Mouse (Mus musculus) adrenal gland, postnatal 10 days (tissue): Measurements from ENCODE around the gene Rnf41. TPM values are rescaled to one million over a fixed set of nuclear protein-coding genes. Genes with fewer than 3 reads are reported as not detected.

Source experiments
- DNase-seq: peaks from one replicate; pipeline ENCODE4 v3.0.0; 2021; ENCODE audit warnings: mixed read lengths
- long read RNA-seq, 2 experiments: library from polyadenylated mRNA; stranded (forward); transcript quantifications; one replicate each; pipeline ENCODE4 v2.0.0; 2021
- total RNA-seq, 2 experiments: library from RNA; stranded (reverse); gene quantifications; 2 replicates each; pipeline ENCODE4 v1.2.3; 2021

Gene Rnf41
- total RNA-seq, result 10 to 100 TPM; 37.4 TPM
- long read RNA-seq, experiment 1, transcript Rnf41-201 (7 exons, 3,144 nt), result major isoform, 23 of 51 reads
- long read RNA-seq, experiment 1, partial matches to known transcripts, result 20 of 51 reads
- long read RNA-seq, experiment 1, other reads (novel, unspliced or antisense), result 8 of 51 reads
- long read RNA-seq, experiment 2, partial matches to known transcripts, result 7 of 13 reads
- long read RNA-seq, experiment 2, other reads (novel, unspliced or antisense), result 2 of 13 reads

GRCm38 (mm10) chr10:128411211-128412054 is at the start of gene Rnf41, which contains the start of gene Nabp2:
TSS of gene Rnf41 (plus strand) at chr10:128411657.
TSS of gene Nabp2 (minus strand) at chr10:128411492.
- DNase-seq, result peak; percentile 98

GRCm38 (mm10) chr10:128361836-128362235 is 49.6 kb upstream of the Rnf41 start:
- peak; percentile 55 for DNase-seq

- peak; percentile 66 for DNase-seq
These were observed 48.9 kb upstream of the Rnf41 start for GRCm38 (mm10) chr10:128362568-128362967.

DNA sequence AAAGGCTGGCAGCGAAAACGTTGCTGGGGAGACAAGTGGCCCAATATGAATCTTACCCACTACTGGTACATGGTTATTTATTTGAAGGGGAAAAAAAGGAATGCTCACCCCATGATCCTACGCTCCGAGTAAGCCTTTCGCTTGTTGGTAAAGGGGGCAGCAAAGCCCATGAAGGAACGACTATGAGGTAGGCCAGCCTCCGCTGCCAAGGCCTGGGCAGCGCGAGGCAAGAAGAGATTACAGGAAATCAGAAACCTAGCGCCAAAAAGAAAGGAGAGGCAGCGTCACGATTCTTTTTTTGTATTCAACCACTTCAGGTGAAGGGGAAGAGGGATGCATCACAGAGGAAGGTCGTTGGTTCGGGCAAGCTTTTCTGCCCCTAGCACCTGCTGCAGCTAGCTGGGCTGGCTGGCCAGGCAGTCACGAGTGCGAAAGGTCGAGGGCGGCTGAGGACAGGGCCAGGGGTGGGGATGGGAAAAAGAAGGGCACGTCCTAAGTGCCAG is 43.5 kb upstream of the Rnf41 start:
- no peak for DNase-seq

- DNase-seq, result peak; percentile 94
These were observed 42.8 kb upstream of the Rnf41 start, which contains the start of gene Coq10a for GRCm38 (mm10) chr10:128368402-128369217. TSS of gene Coq10a (minus strand) at chr10:128368997.

DNA sequence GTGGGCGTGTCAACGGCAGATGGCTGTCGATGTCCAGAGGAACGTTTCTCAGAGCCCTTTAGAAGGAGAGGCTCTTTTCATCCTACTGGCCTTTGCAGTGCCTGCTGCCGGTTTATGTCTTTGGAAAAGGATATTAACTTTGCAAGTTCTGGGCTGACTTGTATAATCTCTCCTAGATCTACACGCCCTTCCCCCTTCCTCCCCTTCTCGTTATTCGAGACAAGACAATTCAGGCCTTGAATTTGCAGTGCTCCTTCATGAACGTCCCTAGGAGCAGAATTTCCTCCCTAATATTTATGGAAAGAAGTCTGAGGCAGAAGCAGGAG is 42.3 kb upstream of the Rnf41 start:
- DNase-seq, result no peak

GRCm38 (mm10) chr10:128369599-128369998 is 41.9 kb upstream of the Rnf41 start:
- no peak for DNase-seq

- DNase-seq, result no peak
These were observed 41.4 kb upstream of the Rnf41 start for GRCm38 (mm10) chr10:128370021-128370420.

DNA sequence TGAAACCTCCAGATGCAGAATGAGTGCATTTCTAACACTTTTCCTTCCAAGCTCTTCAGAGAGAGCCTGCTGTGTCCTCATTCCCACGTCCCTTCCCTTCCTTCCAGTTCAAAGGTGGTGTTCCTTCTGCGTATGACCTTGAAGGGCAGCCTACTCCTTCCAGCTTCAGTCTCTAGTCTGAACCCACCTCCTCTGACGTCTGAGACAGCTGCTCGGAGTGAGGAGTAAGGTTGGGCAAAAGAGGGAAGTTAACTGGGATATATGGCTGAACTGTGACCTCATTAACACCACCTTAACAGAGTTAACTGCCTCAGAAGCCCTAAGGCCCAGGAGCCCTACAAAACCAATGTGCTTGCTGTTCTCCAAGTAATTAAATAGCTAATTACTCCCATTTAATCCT is 40.9 kb upstream of the Rnf41 start:
- no peak for DNase-seq

GRCm38 (mm10) chr10:128372142-128372541 is 39.3 kb upstream of the Rnf41 start:
- DNase-seq, result no peak

- no peak for DNase-seq
These were observed 38.3 kb upstream of the Rnf41 start for GRCm38 (mm10) chr10:128372989-128373748.

GRCm38 (mm10) chr10:128374393-128374792 is 37.1 kb upstream of the Rnf41 start:
- DNase-seq, result no peak

DNA sequence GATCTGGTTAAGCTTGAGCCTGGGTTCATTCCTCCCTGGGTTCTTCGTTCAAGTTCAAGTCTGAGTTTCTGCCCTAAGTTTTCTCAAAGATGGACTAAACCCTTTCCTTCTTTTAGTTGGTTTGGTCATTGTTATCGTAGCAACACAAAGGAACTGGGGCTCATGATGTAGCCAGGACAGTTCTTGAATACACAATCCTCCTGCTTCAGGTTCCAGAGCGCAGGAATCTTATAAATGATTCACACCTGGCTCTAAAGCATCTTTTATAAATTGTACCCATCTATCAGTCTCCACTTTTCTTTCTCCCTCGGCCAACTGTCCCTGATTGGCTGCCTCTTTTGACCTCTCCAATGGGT is 35.4 kb upstream of the Rnf41 start:
- no peak for DNase-seq

- DNase-seq, result peak; percentile 95
These were observed 34.8 kb upstream of the Rnf41 start, which contains the start of gene Ankrd52 for GRCm38 (mm10) chr10:128376455-128377211. TSS of gene Ankrd52 (plus strand) at chr10:128377115.

- DNase-seq, result peak; percentile 68
These were observed 34.1 kb upstream of the Rnf41 start for GRCm38 (mm10) chr10:128377222-128377939.

DNA sequence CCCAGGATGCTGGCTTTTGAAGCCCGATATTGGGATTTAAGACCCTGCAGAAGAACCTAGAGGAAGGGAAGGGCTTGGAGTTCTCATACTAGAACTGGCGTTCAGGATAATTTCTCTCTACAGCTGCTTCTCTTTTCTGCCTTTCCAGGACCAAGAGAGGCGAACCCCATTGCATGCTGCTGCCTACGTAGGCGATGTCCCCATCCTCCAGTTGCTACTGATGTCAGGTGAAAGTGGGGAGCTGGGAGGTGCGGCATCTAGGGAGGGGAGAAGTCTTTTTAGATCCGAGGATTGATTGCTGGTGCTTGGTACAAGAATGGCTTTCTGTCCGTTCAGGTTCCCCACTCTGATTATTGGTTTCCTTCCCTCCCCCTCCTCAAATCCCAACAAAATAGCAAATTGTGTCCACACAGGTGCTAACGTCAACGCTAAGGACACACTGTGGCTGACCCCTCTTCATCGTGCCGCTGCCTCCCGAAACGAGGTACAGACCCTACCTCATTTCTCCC is 33.5 kb upstream of the Rnf41 start:
- DNase-seq, result no peak

DNA sequence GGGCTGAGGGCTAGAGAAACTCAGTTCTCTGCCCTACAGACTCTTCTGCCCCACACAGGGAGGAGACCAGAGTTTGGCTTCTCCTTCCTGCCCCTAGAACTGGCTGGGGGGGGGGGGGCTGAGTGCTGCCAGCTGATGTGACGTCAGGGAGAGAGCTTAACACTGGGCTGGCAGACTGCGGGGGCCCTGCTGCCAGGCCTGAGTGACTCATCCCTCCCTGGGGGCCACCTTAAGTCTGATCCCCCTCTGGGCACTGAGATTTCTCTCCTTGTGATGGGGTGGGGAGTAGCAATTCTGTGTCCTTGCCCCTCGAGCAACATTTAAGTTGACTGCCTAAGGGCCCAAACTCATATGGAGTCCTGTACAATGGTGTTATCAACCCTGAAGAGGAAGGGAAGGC is 33.0 kb upstream of the Rnf41 start:
- DNase-seq, result peak; percentile 65

DNA sequence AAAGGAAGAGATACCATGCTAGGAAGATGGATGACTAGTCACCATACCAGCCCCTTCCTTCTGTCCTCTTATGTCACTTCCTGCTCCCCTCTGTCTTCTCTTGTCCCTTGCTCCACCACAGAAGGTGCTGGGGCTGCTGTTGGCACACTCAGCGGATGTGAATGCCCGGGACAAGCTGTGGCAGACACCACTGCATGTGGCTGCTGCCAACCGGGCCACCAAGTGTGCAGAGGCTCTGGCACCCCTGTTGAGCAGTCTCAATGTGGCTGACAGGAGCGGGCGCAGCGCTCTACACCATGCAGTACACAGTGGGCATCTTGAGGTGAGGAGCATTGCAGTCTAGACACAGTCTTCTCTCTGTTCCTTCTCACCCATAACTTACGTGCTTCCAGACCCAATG is 32.2 kb upstream of the Rnf41 start:
- no peak for DNase-seq

- peak; percentile 57 for DNase-seq
These were observed 30.9 kb upstream of the Rnf41 start for GRCm38 (mm10) chr10:128380565-128380964.

GRCm38 (mm10) chr10:128382482-128382881 is 29.0 kb upstream of the Rnf41 start:
- no peak for DNase-seq
